Mouse (Mus musculus) forebrain, embryonic 11.5 days (tissue): ENCODE results near the gene Gipc1. TPM values are rescaled to one million over a fixed set of nuclear protein-coding genes. Genes with fewer than 3 reads are reported as not detected.

ENCODE experiments used
- ATAC-seq: fragments of 200-750 bp; cut with Nextera tagmentation; replicated peaks from 2 replicates; pipeline ENCODE4 v1.8.0; 2017; ENCODE audit warnings: moderate TSS enrichment; ENCODE audit not compliant: low FRiP score
- DNase-seq: peaks from one replicate; pipeline ENCODE4 v3.0.0-alpha.2; 2017; ENCODE audit warnings: low spot score
- H3K27ac ChIP-seq: fragments of 300-500 bp; sonication (generic); 2 replicates; pipeline ENCODE4 v1.5.1; 2014; ENCODE audit warnings: low read depth, low read length
- H3K27me3 ChIP-seq: fragments of 300-500 bp; sonication (generic); 2 replicates; pipeline ENCODE4 v1.6.1; 2014; ENCODE audit warnings: mild to moderate bottlenecking, low read length, mixed read lengths; ENCODE audit not compliant: control insufficient read depth, insufficient read depth
- H3K36me3 ChIP-seq: fragments of 300-500 bp; sonication (generic); 2 replicates; pipeline ENCODE4 v1.6.1; 2014; ENCODE audit warnings: mild to moderate bottlenecking, low read length, moderate library complexity, mixed read lengths; ENCODE audit not compliant: control insufficient read depth, insufficient read depth
- H3K4me1 ChIP-seq: fragments of 300-500 bp; sonication (generic); replicated peaks from 2 replicates; pipeline ENCODE4 v1.6.1; 2014; ENCODE audit warnings: low read length, mixed read lengths; ENCODE audit not compliant: control insufficient read depth, insufficient read depth
- H3K4me2 ChIP-seq: fragments of 300-500 bp; sonication (generic); 2 replicates; pipeline ENCODE4 v1.6.1; 2014; ENCODE audit warnings: low read depth, mild to moderate bottlenecking, low read length, moderate library complexity, mixed read lengths; ENCODE audit not compliant: severe bottlenecking
- H3K4me3 ChIP-seq: fragments of 300-500 bp; sonication (generic); 2 replicates; pipeline ENCODE4 v1.5.1; 2014; ENCODE audit warnings: low read depth, low read length
- H3K9ac ChIP-seq: fragments of 300-500 bp; sonication (generic); 2 replicates; pipeline ENCODE4 v1.6.1; 2014; ENCODE audit warnings: low read length
- H3K9me3 ChIP-seq: fragments of 300-500 bp; sonication (generic); 2 replicates; pipeline ENCODE4 v1.6.1; 2016; ENCODE audit warnings: low read length, mixed read lengths; ENCODE audit not compliant: control insufficient read depth
- WGBS: fragments of 180-500 bp; shearing (Covaris S2); extraction: QIAGEN DNeasy Blood & Tissue Kit; methylation state at CpG from one replicate; pipeline ENCODE4 v1.1.7; 2014; 5-methylcytosine and 5-hydroxymethylcytosine counted together
- polyA plus RNA-seq: library from polyadenylated mRNA; unstranded; fragments of >200 nt; fragmentation: Nextera tagmentation; extraction: Ambion mirVana; gene quantifications from 2 replicates; pipeline ENCODE4 v1.2.1, GENCODE M21; 2014

Gipc1 gene
- polyA plus RNA-seq, 1 experiment from 2014 or later = 217 TPM

DNA sequence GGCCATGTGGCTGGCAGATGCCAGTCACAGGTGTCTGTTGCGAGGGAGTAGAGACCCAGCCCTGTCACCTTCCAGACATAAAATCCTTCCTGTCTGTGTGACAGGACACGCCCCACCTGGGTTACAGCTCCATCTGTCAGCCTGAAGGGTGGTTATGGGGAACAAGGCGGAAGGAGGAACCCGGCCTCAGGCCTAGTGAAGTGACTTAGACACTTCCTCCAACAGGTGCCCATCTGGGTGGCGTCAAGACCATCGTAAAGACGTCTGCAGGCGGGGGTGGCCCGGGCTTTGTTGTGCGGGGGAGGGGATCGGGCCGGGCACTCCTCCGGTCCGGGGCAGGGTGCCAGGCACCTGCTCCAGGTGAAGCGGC is 45.8 kb downstream of the Gipc1 start:
- no peak overlapping the region for H3K27ac ChIP-seq
- H3K4me1 ChIP-seq = peaks cover 1% of the 10 kb centered on the region; the same call in 1 of the 2 replicates
- DNase-seq = no peak
- 5% methylated on average over 15 of the region's 15 CpGs for WGBS
- peak overlapping the region; percentile 95 for H3K4me2 ChIP-seq
- H3K36me3 ChIP-seq = no peaks in the 10 kb centered on the region
- no peaks in the 10 kb centered on the region for H3K27me3 ChIP-seq
- no peaks in the 10 kb centered on the region for H3K9me3 ChIP-seq
- peak overlapping the region; percentile 92 for H3K4me3 ChIP-seq
- peak; percentile 25 for ATAC-seq
- peak overlapping the region; percentile 93 for H3K9ac ChIP-seq

DNA sequence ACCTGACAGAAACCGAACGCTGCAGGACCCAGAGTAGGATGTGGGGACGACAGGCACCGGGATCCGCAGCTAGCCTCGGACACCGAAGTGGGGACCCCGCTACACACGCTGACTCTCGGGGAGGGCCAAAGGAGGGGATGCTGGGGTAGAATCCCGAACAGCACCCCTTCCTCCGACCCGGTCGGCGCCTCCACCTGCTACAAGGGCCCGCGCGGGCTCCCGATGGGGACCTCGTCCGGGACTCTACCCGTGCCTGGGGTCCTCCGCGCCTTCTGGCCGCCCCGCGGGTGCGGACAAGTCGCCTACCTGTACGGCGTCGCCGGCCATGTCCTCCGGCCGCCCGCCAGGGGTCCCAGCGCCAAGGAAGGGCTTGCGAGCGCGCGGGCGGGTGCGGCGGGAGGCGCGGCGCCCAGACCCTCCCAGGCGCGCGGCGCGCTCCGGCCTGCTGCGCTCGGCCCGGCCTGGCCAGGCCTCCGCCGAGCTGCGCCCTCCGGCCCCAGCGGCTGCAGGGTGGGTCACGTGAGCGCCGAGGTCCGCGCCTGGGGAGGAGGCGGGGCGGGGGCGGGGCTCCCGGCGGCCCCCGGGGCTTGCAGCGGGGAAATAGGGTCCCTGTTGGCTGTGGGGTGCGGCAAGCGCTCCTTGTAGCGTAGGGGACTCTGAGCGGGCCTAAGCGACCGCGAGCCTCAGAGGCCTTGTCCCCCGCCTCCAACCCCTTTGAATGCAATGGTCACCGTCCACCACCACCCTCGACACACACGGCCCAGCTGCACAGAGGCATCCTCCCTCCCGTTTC is 46.4 kb downstream of the Gipc1 start, which contains the start of gene Pkn1:
TSS of gene Pkn1 (minus strand) at position 519 of the 793 bp plus-strand sequence.
- under 1% methylated on average over 49 of the region's 85 CpGs for WGBS
- peak; percentile 94 for ATAC-seq
- Histone ChIP-seq H3K9ac (peak within 1 kb of the TSS; percentile 93), H3K4me1 (peaks cover 1% of the 10 kb centered on the region; the same call in 1 of the 2 replicates), H3K9me3 (no peaks in the 10 kb centered on the region), H3K27me3 (no peaks in the 10 kb centered on the region), H3K4me2 (peak within 1 kb of the TSS; percentile 95), H3K4me3 (peak within 1 kb of the TSS; percentile 92), H3K27ac (peak within 1 kb of the TSS; percentile 51), H3K36me3 (no peaks in the 10 kb centered on the region)
- DNase-seq = peak; percentile 92

- ATAC-seq = no peak
- Histone ChIP-seq H3K9ac (peak overlapping the region; percentile 93), H3K4me3 (peak overlapping the region; percentile 92), H3K27ac (peak overlapping the region; percentile 51), H3K27me3 (no peaks in the 10 kb centered on the region), H3K36me3 (no peaks in the 10 kb centered on the region), H3K4me1 (peaks cover 1% of the 10 kb centered on the region; the same call in 1 of the 2 replicates), H3K4me2 (peak overlapping the region; percentile 95), H3K9me3 (no peaks in the 10 kb centered on the region)
- WGBS = 49% methylated on average over 9 of the region's 9 CpGs
- DNase-seq = no peak
These were observed 47.1 kb downstream of the Gipc1 start for GRCm38 (mm10) chr8:83699566-83699965.

- no peaks in the 10 kb centered on the region for H3K9me3 ChIP-seq
- no peak overlapping the region for H3K9ac ChIP-seq
- DNase-seq (no peak), ATAC-seq (no peak)
- H3K27ac ChIP-seq = no peak overlapping the region
- H3K36me3 ChIP-seq = no peaks in the 10 kb centered on the region
- no peaks in the 10 kb centered on the region for H3K27me3 ChIP-seq
- H3K4me2 ChIP-seq = no peak overlapping the region
- 84% methylated on average over 9 of the region's 9 CpGs for WGBS
- no peak overlapping the region for H3K4me3 ChIP-seq
- H3K4me1 ChIP-seq = peaks cover 1% of the 10 kb centered on the region; the same call in 1 of the 2 replicates
These were observed 48.1 kb downstream of the Gipc1 start for GRCm38 (mm10) chr8:83700423-83701085.

GRCm38 (mm10) chr8:83703426-83703825 is 50.9 kb downstream of the Gipc1 start:
- H3K27ac ChIP-seq = no peak overlapping the region
- H3K9me3 ChIP-seq = no peaks in the 10 kb centered on the region
- no peak overlapping the region for H3K9ac ChIP-seq
- no peak for ATAC-seq
- no peak overlapping the region for H3K4me2 ChIP-seq
- 80% methylated on average over 4 of the region's 4 CpGs for WGBS
- no peaks in the 10 kb centered on the region for H3K36me3 ChIP-seq
- no peaks in the 10 kb centered on the region for H3K27me3 ChIP-seq
- DNase-seq = no peak
- H3K4me3 ChIP-seq = no peak overlapping the region
- peaks cover 1% of the 10 kb centered on the region; the same call in 1 of the 2 replicates for H3K4me1 ChIP-seq

GRCm38 (mm10) chr8:83706411-83706810 is 53.9 kb downstream of the Gipc1 start:
- ATAC-seq (no peak), DNase-seq (no peak)
- Histone ChIP-seq H3K4me3 (no peak overlapping the region), H3K4me1 (no peaks in the 10 kb centered on the region), H3K36me3 (no peaks in the 10 kb centered on the region), H3K27me3 (no peaks in the 10 kb centered on the region), H3K27ac (no peak overlapping the region), H3K9ac (no peak overlapping the region), H3K4me2 (no peak overlapping the region), H3K9me3 (no peaks in the 10 kb centered on the region)
- WGBS = 62% methylated on average over 5 of the region's 5 CpGs

- Histone ChIP-seq H3K4me3 (no peak overlapping the region), H3K27me3 (no peaks in the 10 kb centered on the region), H3K27ac (no peak overlapping the region), H3K4me1 (no peaks in the 10 kb centered on the region), H3K4me2 (no peak overlapping the region), H3K36me3 (no peaks in the 10 kb centered on the region), H3K9me3 (no peaks in the 10 kb centered on the region), H3K9ac (no peak overlapping the region)
- ATAC-seq (no peak), DNase-seq (no peak)
- WGBS = 82% methylated on average over 8 of the region's 8 CpGs
These were observed 55.1 kb downstream of the Gipc1 start for GRCm38 (mm10) chr8:83707554-83707953.
